Mouse (Mus musculus) gonadal fat pad, adult 2 months (tissue): ENCODE data around the gene Nat14. TPM values are rescaled to one million over a fixed set of nuclear protein-coding genes. Genes with fewer than 3 reads are reported as not detected.

Experiments used
- DNase-seq: peaks from one replicate; pipeline ENCODE4 v3.0.0-alpha.2; 2012; ENCODE audit warnings: low read depth
- polyA plus RNA-seq: library from polyadenylated mRNA; depleted of rRNA; stranded (reverse); fragments of >200 nt; gene quantifications from 2 replicates; pipeline ENCODE4 v1.2.3, GENCODE M21; 2012

Nat14 gene
- polyA plus RNA-seq, 1 experiment: 3.6 TPM

DNA sequence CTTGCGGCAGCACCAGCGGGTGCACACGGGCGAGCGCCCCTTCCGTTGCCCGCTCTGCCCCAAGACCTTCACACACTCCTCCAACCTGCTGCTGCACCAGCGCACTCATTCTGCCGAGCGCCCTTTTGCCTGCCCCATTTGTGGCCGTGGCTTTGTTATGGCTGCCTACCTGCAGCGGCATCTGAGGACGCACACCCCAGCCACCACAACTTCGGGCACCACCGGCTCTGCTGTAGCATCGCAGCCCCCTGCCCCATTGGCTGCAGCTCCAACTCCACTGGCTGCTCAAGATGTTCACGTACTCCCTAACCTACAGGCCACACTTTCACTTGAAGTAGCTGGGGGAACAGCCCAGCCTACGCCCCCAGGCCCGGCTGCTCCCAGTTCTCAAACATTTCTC is 1.3 kb upstream of the Nat14 start:
- no peak for DNase-seq

DNA sequence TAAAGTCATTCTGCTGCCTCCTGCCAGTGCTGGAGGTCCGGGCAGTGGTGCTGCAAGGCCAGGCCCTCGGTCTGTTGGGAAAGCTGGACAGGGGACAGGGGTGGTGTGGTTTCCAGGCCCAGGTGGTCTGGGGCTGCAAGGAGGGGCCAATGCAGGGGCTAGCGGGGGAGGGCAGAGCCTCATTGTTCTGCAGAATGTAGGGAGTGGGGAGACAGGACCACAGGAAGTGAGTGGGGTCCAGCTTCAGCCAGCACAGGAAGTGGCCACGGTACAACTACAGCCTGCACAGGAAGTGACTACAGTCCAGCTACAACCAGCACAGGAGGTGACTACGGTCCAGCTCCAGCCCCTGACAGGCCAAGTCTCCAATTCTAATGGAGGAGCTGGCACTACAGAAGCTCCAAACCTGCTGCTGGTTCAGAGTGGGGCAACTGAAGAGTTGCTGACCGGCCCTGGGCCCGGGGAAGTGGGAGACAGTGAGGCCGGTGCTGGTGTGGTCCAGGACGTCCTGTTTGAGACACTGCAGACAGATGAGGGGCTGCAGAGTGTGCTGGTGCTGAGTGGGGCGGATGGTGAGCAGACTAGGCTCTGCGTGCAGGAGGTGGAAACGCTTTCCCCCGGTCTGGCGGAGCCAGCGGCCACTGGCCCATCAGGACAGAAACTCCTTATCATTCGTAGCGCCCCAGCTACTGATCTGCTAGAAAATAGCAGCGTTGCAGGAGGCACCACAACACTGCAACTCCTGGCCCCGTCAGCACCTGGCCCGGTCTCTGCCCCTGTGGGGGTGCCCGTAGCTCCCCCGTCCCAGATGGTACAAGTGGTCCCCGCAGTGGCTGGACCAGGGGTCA is 628 bp upstream of the Nat14 start:
- DNase-seq: no peak

DNA sequence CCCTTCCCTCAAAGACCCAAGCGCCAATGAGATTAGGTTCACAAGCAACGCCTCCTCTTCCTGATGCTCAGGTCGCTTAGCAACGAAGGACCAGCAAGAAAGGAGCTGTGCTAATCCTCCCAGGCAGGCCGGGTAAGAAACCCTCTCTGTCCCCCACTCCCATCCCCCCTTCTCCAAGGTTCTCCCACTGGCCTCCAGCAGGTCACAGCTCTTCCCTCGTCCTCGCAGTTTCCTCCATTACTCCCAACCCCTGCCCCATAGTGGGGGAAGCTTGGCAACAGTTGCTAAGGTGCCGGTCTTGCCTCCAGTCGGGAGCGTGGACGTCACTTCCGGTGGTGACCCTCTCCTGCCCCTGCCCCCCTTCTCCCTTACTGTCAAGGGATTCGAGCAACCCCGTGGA is 680 bp downstream of the Nat14 start:
- DNase-seq: no peak

DNA sequence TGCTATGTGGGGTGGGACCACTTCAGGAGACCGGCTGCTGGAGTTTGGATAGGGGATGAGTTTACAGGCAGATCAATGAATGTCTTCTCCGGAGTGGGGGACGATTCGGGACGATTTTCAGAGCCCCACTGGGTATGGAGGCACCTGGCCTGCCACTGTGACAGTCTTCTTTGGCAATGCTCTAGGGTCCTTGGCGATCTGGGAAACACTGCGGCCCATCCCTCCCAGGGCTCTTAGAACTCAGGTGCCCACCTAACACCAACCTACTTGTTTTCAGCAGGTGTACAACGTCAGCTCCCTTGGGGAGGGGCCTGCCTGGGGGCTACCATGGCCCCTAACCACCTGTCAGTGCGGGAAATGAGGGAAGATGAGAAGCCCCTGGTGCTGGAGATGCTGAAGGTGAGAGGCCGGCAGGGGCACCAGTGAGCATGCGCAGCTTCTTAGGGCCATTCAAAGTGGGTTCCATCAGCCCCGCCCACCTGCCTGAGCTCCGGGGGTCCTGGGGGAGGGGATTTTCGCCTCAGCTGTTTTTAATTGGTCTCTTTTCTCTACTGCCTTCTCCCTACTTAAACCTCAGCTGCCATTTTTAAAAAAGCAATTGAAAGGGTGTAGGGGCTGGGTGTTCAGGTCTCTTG is 1.2 kb downstream of the Nat14 start:
- no peak for DNase-seq

DNA sequence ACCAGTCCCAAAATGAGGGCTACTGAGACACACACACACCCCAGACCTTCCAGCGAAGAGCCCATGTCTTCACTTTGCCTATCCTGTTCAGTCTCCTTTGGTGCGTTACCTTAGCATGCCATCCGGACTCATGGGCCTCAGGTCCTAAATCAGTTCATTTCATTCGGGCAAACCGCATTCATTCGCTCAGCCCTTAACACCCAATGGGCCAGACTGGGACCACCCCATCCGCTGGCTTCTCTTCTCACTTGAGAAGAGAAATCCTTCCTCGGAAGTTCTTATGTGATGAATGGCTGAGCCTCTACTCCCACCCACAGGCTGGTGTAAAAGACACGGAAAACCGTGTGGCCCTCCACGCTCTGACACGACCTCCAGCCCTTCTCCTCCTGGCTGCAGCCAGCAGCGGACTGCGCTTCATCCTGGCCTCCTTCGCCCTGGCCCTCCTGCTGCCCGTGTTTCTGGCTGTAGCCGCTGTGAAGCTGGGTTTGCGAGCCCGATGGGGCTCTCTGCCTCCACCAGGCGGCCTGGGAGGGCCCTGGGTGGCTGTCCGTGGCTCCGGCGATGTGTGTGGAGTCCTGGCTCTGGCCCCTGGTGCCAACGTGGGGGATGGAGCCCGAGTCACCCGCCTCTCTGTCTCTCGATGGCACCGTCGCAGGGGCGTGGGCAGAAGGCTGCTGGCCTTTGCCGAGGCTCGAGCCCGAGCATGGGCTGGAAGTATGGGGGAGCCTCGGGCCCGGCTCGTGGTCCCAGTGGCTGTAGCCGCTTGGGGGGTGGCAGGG is 1.9 kb downstream of the Nat14 start:
- no peak for DNase-seq

DNA sequence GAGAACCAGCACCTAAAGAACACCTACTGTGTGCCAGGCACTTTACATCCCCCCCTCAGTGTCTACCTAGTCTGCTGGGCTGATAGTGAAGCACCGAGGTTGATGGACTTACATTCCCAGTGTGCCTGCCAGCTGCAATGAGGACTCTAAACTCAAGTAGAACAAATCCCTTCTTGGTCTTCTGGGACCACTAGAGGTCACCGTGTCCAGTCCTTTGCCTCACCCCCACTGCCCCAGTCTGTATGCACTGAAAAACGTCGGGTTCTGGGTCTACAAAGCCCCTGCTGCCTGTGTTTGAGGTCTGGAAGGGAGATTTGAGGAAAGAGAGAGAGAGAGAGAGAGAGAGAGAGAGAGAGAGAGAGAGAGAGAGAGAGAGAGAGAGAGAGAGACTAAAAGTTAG is 2.7 kb downstream of the Nat14 start:
- DNase-seq: no peak

DNA sequence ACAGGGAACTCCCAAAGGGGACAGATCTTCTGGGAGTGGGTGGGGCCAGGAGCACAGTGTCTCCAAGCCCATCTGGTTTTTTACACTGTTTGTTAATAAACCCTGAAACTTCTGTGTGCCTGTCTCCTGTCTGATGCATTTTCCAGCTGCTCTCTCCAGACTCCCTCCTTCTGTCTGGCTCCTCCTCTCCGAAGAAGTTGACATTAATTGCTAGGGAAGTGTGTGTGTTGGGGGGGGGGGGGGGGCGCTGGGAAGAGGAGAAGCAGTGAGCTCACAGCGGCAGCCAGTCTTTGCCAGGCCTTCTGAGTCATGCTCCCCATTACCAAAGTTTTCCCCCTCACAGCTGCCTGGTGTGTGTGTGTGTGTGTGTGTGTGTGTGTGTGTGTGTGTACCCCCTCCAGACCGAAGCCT is 3.1 kb downstream of the Nat14 start:
- no peak for DNase-seq

DNA sequence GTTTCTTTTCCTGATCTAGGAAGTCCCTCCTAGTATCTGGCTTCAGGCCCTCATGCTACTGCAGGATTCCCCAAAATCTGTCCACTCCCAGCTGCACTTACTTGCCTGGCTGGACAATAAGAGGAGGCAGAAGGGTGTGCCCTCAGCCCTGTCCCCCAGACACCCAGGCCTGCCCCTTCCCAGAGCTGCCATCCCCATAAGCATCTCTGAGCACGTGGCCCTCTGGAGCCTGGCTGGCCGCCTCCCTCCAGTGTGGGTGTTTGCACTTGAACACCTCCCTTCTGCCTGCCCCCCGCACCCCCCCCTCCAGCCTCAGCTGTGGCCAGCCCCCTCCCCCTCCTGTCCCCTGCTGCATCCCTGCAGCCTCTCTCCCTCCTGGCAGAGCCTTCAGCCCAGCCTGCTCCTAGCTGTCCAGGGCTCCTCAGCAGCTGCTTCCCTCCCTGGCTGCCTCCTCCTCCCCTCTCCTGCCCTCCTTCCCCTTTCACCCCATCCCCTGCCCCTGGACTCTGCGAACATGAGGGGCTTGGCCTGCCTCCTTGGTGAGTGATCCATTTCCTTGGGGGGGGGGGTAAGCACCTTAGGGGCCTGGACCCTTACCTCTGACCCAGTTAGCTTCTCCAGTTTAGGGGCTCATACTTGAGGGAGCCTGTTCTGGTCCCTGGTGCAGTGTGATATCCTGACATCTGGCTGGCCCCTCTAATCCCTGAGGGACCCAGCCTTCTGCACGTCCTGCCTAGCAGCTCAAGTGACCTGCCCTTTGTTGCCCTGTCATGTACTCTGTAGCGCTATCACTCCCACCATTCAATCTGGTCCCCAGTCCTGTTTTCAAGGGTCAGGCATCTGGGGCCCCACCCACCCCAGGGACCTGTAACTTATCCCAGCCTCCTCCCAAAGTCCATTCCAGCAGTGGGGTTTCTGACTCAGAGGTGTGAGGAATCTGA is 3.9 kb downstream of the Nat14 start, which contains the start of gene Ssc5d:
TSS of gene Ssc5d (plus strand) at position 345 of the 941 bp plus-strand sequence.
- no peak for DNase-seq

DNA sequence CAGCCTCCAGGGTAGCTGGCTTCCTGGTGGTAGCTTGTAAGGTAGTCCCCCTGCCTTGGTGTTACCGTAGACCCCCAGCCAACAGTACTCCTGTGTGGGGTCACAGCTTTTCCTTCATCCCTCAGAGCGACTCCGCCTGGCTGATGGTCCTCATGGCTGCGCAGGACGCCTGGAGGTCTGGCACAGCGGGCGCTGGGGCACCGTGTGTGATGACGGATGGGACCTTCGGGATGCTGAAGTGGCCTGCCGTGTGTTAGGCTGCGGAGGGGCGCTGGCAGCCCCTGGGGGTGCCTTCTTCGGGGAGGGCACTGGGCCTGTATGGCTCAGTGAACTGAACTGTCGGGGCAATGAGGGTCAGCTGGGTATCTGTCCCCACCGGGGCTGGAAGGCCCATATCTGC is 5.0 kb downstream of the Nat14 start:
- DNase-seq: no peak

DNA sequence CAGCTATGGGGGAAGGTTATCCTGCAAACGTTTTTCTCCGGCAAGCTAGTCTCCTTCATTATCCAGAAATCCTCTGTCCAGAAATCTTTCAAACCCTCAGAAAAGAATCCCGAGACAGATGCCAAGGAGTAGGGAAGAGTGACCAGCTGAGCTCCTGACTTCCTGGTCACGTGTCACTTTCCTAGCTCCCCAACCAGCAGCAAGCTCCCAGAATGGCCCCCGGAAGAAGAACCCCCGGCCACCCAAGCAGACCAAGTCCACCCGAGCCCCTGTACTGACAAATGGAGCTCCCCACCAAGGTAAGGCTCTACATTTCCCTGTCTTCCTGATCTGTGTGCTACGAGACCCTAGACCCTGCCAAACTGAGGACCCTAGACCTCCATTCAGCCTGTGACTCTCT is 5.9 kb downstream of the Nat14 start:
- no peak for DNase-seq

DNA sequence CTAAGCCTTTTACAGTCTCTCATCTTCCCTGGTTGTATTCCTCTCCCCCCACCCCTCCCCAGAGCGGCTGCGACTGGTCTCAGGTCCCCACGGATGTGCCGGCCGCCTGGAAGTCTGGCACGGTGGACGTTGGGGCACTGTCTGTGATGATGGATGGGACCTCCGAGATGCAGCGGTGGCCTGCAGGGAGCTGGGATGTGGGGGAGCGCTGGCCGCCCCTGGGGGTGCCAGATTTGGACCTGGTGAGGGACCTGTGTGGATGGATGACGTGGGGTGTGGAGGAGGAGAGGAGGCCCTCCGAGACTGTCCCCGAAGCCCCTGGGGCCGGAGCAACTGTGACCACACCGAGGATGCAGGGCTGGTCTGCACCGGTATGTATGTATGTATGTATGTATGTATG is 6.5 kb downstream of the Nat14 start:
- DNase-seq: no peak

DNA sequence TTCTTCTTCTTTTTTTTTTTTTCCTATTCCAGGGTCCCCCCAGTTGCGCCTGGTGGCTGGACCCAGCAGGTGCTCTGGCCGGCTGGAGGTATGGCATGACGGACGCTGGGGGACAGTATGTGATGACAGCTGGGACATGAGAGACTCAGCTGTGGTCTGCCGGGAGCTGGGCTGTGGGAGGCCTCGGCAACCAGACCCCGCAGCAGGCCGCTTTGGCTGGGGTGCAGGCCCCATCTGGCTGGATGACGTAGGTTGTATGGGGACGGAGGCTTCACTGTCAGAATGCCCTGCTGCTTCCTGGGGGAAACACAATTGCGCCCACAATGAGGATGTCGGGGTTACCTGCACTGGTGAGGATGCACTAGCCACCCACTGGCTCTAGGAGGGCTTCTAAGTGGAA is 11.3 kb downstream of the Nat14 start:
- no peak for DNase-seq

DNA sequence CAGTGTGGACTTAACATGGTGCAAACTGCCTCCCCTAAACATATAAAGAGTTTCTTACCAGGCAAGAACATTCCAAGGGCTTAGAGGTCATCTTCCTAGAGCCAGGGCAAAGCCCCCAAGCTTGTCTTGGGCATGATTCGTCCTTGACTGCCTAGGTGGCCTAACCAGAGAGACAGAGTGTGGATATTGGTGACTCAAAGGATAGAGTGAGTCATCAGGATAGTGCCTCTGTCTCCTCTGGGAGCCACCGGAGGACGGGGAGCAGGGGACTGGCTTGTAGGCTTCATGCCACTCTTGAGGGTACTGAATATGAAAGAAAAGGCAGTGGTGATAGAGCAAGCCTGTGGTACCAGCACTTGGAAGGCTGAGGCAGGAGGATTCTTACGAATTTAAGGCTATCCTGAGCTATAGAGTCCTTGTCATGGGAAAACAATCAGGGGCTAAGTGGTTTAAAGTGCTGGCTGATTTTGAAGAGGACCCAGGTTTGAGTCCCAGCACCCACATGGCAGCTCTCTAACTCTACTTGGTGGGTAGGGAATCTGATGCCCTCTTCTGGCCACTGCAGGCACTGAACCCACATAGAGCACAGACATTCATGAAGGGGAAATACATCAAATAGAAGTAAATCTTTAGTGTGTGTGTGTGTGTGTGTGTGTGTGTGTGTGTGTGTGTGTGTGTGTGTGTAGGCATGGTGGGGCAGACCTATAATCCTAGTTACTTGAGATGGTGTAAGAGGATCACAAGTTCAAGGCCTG is 12.5 kb downstream of the Nat14 start:
- no peak for DNase-seq

DNA sequence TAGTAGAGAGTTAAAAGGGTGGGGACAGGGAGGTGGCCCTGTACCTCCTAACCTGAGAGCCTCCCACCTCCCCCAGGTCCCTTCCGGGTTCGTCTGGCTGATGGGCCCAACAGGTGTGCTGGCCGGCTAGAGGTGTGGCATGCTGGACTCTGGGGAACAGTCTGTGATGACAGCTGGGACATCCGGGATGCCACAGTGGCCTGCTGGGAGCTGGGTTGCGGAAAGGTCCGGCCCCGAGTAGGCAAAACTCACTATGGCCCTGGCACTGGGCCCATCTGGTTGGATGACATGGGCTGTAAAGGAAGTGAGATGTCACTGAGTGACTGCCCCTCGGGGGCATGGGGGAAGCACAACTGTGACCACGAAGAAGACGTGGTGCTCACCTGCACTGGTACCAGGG is 15.0 kb downstream of the Nat14 start:
- DNase-seq: no peak

DNA sequence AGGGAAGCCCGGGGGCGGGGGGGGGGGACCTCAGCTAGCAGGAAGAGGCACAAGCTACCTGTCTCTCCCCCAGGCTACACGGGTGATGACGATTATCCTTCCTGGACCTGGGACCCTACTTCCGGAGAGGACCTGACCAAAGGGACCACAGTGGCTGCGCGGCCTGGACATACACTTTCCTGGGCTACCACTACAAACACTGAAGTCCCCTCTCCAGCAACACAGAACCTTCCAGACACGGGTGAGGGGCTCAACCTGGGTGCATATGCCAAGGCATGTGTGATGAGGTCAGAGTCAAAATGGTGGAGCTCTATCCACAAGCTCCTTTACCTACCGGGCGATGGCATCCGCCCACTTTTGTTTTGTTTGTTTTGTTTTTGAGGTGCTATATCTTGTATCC is 15.6 kb downstream of the Nat14 start:
- DNase-seq: no peak

DNA sequence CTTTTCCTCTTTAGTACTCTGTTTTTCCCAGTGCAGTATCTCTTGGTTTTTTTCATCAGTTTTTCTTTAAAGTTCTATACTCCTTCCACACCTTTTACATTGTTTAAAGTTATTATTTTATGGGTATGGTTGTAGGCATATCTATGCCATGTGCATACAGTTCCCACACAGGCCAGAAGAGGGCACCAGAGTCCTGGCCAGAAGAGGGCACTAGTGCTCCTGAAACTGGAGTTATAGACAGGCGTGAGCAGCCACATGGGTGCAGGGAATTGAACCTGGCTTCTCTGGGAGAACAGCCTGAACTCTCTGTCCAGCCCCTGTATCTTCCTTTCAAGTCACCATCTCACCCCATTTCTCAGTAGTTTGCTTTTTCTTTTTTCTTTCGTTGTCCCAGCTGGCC is 16.6 kb downstream of the Nat14 start:
- no peak for DNase-seq

DNA sequence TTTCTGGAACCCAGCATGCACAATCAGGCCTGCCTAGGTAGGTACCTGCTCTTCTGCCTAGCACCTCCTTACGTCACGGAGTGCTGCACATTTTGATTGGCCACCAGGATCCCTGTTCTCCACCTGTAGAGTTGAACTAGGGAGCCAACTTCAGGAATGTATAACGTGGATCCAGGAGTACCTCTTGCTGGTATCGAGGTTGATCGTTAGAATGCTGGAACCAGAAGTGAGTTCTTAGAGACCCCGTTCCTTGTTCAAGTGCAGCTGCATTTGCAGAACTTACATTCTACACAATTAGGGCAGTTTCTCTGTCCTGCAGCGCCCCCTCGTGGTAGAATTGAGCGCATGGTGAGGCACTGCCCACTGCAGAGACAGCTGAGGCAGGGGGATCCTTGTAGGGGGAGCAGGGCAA is 18.2 kb downstream of the Nat14 start:
- peak; percentile 38 for DNase-seq

DNA sequence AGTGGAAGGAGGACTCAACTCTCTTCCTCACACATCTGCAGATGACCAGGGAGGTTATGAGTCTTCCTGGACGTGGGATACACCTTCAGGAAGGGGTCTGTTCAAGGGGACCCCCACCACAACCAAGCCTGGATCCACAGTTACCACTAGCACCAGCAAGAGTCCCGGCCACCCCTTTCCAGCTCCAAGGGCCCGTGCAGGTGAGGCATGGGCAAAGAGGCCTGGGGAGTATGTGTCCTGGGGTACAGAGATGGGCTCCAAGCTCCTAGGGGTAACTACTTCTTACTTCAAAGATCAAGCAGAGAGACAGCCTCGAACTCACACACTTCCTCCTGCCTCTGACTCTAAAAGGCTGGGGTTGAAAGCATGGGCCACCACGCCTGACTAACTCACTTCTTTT is 20.8 kb downstream of the Nat14 start:
- DNase-seq: no peak

DNA sequence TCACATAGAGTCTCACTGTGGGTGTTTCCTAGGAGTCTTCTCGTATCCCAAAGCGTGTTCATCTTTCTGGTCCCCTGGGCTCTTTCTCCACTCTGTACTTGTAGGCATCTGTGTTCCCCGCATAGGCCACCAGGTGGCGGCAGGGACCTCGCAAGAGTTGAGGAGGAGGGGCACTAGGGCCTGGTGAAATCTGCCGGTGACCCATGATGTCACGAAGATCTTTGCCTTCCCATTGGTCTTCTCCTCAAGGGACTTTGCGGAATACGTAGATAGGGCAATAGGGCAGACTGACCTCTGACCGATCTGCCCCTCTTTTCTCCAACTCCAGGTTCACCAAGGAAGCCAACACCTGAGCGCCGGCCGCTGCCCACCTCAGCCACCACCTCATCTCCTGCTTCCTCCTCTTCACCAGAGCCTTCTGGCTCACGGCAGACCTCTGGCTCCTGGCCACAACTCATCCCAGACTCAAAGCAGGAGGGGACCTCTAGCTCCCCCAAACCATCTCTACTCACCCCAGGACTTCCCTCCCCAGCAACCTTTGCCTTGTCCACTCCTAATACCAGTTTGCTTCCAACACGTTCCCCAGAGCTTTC is 21.5 kb downstream of the Nat14 start:
- peak; percentile 51 for DNase-seq

DNA sequence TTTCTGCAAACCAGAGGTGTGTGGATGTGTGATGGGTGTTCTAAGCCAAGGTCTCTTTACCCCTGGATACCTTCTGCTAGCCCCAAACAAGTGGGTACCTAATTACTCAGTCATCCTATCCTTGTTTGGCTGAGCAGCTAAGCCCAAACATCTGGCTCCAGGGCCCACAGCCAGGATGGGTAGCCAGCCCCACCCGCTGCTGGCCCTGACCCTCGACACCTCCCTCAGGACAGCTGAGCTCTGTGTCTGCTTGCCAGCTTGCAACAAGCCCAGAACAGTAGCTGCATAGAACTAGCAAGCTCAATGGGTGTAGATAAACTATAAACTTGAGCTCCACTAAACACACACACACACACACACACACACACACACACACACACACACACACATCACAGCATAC is 26.0 kb downstream of the Nat14 start:
- no peak for DNase-seq
